Mouse (Mus musculus): Measurements from ENCODE around the gene Tbc1d22b.
"Not testable (repeated sequence)": the region's sequence is repeated elsewhere in the genome, so short reads cannot be mapped to it uniquely, and the experiment has no call there.

The Tbc1d22b gene

GRCm38 (mm10) chr17:29549543-29550428, at the start of gene Tbc1d22b, which contains the start of gene Gm17657:
Gene Tbc1d22b, plus strand, starts transcription at chr17:29549785.
Gene Gm17657, minus strand, starts transcription at chr17:29549638.
- DNase-seq, result peak; percentile 95 to 98

DNA sequence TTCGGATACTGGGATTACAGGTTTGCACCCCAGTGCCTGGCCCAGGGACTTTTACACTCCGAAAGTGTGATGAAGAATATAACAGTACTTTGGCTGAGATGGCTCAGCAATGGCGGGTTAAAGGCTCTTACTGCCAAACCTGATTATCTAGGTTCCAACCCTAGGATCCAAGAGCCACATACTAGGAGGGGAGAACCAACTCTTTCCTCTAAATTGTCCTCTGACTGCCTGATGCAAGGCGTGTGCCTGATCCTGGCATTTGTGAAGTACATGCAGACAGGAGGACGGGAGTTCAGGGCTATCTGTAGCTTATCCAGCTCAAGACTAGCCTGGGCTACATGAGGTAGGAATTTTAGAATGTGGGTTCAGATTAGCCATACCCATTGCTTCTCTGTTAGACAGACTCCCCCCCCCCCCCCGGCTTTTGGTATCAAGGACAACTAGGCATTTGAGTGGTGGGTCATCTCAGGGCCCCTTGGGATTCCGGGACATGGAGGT, 49.3 kb upstream of the Tbc1d22b start:
- DNase-seq, result no peak

- DNase-seq, result no peak
Observed at GRCm38 (mm10) chr17:29500802-29501469, 48.6 kb upstream of the Tbc1d22b start.

DNA sequence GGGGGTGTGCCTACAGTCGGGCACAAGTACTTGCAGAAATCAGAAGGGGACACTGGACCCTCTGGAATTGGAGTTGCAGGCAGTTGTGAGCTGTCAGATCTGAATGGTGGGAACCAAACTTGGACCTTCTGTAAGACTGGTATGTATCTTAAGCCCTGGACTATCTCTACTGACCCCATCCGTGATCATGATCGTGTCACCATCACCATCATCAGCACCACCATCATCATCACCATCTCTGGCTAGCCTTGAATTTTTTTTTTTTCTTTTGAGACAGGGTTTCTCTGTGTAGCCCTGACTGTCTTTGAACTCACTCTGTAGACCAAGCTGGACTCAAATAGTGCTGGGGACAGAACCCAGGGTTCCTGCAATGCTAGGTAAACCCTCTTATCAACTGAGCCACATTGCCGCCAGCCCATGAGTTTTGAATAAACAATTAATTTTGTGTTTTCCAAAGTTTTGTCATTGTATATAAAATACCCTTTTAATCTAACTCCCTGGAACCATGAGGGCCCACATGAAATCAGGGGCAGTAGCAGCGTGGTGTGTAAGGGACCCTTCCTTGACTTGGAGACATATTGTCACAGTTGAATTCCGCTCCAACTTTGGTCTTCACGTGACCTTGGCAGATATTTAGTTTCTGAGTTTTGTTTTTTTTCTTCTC, 47.4 kb upstream of the Tbc1d22b start:
- DNase-seq, result no peak

DNA sequence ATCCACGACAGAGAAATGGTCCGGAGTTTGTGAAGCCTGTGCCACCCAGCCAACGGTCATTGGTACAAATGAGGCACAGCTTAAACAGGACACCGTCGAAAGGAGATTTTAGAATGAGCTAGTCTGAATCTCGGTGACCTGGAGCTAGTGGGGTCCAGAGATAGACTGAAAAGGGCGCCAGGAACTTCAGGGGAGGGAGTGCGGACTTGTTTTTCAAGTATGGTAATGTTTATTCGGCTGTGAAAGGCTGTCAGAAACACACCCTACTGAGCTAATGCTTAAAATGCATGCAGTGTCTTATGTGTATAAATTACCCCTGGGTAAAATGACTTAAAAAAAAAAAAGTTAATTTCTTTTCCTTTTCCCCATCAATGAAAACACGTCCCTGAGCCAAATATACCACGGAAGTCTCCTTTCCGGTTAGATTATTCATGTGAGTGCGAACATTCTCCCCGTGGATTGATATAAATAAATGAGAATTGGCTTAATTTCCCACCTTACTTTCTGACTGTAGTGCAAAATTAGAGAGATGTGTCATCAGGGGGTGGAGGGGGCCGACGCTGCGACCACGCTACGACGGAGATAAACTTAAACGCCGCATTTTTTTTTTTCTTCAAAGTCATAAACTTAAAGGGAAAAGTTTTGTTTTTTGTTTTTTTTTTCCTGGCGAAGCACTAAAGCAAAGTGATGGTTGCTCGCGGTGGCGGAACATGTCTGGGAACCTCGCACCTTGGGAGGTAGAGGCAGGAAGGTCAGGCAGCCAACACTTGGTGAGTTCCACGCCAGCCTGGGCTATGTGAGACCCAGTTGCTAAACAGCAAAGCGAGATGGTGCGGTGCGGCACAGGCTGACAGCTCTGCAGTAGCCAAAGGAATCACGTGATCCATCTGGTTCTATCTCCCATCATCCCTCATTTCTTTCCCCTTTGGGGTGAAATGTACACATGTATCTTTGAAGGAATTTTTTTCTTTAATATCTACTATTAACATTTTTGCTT, 46.6 kb upstream of the Tbc1d22b start:
- DNase-seq, result no peak

DNA sequence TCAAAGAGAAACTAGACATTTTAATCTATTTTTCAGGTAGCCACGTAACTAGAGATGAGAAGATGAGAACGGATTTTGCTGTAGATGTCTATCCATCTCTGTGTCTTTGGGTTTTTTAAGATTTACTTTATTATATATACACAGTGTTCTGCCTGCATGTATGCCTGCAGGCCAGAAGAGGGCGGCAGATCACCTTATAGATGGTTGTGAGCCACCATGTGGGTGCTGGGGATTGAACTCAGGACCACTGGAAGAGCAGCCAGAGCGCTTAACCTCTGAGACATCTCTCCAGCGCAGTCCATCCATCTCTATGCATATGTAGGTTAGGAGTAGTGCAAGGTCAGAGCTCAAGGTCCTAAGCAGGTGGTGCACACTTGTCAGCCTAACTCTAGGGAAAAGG, 45.9 kb upstream of the Tbc1d22b start:
- DNase-seq, result no peak

- no peak for DNase-seq
Observed at GRCm38 (mm10) chr17:29508927-29509608, 40.5 kb upstream of the Tbc1d22b start.

DNA sequence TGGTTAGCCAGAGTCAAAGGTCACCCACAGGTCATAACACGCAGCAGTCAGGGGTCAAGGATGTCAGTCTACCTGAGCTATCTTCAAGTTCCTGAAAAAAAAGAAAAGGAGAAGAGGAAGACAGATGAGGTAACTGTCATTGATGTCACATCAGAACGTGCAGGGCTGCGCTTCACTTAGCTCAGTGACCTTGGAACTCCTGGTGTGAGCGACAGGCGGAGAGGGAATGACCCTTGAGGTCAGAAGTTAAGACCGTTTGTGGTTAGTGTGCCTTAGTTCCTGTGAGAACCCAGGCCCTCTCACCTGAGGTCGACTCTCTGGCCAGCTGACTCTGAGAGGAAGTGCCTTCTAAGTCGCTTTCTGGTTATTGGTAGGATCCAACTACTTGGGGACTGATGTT, 38.9 kb upstream of the Tbc1d22b start:
- no peak for DNase-seq

- peak; percentile 37 to 55 for DNase-seq
Observed at GRCm38 (mm10) chr17:29513044-29513730, 36.4 kb upstream of the Tbc1d22b start.

- DNase-seq, result peak; percentile 86 to 87
Observed at GRCm38 (mm10) chr17:29514435-29514834, 35.1 kb upstream of the Tbc1d22b start.

DNA sequence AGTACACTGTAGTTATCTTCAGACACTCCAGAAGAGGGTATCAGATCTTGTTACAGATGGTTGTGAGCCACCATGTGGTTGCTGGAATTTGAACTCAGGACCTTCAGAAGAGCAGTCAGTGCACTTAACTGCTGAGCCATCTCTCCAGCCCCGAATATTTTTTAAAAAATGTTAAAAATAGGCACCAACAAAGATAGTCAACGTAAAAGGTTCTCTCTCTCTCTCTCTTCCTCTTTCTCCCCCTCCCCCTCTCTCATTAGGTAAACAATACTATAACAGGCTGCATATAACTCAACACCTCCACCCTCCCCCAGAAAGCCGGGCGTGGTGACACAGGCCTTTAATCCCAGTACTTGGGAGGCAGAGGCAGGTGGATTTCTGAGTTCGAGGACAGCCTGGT, 30.9 kb upstream of the Tbc1d22b start:
- DNase-seq, result not testable (repeated sequence)

DNA sequence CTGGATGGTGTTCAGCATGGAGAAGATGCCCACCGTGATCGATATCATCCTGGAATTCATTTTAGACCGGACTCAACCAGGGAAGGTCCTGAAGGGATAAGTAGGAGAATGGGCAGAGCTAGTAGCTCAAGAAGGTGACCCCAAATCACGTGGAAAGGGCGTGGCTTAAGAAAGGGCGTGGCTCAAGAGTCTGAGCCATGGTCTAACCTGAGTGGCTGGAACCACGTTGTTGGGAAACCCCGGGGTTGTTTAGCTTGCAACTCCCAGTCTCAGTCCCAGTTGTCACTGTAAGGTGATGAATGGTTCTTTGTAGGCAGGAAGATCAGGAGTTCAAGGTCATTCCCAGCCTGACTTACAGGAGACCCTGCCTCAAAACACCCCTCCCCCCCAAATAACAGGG, 29.9 kb upstream of the Tbc1d22b start:
- DNase-seq, result no peak

DNA sequence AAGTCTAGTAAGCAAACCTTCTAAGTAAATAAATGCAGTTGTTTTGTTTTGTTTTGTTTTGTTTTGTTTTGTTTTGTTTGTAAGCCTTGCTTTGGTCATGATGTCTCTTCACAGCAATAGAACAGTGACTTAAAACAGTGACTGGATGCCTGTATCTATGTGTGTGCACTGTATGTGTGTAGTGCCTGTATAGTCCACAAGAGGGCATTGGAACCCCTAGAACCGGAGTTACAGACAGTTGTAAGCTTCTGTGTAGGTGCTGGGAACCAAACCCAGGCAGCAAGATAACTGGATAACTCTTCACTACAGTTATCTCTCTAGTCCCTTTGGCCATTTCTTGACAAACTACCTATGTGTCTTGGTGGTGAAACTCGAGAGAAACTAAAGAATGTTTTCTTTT, 24.0 kb upstream of the Tbc1d22b start:
- no peak for DNase-seq

- no peak for DNase-seq
Observed at GRCm38 (mm10) chr17:29528568-29529187, 20.9 kb upstream of the Tbc1d22b start.

GRCm38 (mm10) chr17:29530508-29530907, 19.1 kb upstream of the Tbc1d22b start:
- DNase-seq, result no peak

DNA sequence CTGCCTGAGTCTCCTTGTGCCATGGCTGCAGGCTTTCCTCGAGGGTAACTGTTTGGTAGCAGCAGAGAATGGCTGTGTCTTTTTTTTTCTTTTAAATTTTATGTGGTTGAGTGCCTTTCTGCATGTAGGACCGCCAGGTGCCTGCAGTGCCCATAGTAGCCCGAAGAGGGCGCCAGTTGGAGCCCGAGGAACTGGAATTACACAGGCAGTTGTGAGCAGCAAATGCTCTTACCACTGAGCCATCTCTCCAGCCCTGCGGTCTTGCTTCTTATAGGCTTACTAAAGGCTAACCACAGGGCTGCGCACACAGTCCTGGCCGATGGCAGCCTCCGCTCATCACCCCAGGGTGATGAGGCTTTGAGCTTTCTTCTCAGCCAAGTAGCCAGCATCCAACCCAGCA, 18.3 kb upstream of the Tbc1d22b start:
- DNase-seq, result peak in 1 of 2 experiments; percentile 24

DNA sequence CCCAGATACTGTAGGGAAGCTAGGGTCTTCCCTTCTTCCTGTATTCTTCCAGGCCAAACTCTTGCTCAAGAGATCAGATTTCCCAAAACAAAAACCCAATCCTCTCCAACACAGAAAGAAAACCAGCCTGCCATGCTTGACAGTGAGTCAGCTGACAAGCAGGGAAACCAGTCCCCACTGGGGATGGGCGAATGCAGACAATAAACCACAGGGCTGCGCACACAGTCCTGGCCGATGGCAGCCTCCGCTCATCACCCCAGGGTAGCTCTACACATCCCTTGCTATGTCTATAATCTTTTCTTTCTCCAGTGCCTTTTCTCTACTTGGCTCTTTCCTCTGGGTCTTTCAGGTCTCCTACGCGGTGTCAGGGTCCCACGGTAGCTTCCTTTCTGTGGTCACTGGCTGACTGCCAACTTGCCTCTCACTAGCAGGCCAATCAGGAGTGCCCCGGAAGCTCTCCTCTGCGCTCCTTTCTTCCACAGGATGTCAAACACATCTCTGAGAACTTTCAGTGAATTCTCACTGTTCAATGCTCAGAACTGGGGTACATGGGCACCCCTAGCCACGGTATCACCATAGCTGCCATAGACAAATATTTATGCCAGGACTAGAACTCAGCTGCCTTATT, 17.7 kb upstream of the Tbc1d22b start:
- no peak for DNase-seq

DNA sequence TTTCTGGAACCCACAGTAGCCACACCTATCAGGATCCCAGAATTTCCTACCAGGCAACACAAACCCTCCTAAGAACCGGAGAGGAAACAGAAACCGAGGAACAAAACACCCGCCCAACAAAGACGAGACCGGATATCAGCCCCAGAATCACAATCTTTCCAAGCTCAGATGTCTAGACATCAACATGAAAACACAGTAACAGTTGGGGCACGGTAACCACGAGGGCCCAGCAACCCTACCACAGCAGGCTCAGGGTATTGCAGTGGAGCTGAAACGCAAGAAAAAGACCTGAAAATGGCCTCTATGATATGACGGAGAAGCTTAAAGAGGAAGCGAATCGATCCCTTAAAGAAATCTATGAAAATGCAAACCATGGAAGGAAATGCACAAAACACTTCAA, 15.7 kb upstream of the Tbc1d22b start:
- DNase-seq, result no peak

GRCm38 (mm10) chr17:29540426-29540825, 9.2 kb upstream of the Tbc1d22b start:
- no peak for DNase-seq

DNA sequence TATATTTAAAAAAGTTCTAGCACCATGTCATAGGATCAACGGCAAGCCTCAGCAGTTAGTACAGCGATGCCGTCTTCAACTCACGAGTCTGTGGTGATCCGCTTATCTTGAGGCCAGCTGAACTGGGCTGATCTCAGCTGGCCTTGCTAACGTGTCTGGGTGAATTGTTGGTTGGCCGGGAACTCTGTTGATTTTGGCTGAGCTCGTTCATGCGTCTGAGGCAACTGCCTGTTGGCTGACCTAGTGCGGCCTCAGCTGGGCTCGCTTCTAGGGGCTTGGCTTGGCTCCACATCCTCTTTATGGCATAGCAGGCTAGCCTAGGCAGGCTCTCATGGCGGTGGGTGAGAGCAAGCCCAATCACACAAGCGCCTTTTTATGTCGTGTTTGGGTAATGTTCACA, 8.2 kb upstream of the Tbc1d22b start:
- peak; percentile 66 to 73 for DNase-seq
